Mouse (Mus musculus) mouse embryonic stem cell (cell line): Measurements from ENCODE around the gene Megf8.

Experiments
- in situ Hi-C, 2 experiments: fragments of 300-500 bp; cut with MboI; formaldehyde crosslinking; loops; 1 replicate in 1 of 2; 3 replicates in 1 of 2; pipeline ENCODE4 v1.14.3; 2019 to 2020; ENCODE audit warnings: low sequenced_read_pairs in 2 of 2, low pct_unique_long_range_greater_than_20kb in 1 of 2, mixed read lengths in 1 of 2; ENCODE audit not compliant: unreplicated experiment in 1 of 2

The Megf8 gene

DNA sequence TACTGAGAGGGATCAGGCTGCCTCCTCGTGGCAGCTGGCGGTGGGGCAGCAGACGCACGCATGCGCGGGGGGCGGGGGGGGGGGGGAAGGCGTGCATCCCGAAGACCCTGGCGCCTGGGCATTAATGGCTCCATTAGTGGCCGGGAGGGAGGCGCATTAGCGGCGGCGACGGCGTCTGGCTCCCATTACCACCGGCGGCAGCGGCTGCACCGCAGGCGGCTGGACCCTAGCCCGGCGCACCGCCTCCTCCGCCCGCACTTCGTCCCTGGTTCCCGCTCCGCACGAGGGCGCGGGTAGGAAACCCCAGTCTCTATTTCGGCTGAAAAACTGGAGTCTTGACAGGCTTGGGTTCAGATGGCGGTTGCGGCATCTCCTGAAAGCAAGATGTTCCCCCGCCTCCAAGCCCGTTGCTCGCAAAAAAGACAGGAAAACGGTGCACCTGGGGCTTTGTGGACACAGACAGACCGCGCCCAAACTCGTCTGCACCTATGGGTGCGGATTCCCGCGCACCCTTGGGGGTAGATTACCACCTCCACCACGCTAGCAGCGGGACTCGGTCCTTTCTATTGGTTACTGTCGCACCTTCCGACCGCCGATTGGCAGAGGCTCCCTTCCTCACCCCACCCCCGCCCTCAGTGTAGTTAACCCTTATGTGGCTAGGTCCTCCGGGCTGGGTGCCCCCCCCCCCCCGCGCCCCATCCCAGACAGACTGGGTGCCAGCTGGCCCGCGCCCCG lies 38.5 kb upstream of the Megf8 start:
- in situ Hi-C loops: loop anchor here (5.0 kb wide), 1 partner anchor 36 kb away; no protein-coding TSS in a partner anchor

DNA sequence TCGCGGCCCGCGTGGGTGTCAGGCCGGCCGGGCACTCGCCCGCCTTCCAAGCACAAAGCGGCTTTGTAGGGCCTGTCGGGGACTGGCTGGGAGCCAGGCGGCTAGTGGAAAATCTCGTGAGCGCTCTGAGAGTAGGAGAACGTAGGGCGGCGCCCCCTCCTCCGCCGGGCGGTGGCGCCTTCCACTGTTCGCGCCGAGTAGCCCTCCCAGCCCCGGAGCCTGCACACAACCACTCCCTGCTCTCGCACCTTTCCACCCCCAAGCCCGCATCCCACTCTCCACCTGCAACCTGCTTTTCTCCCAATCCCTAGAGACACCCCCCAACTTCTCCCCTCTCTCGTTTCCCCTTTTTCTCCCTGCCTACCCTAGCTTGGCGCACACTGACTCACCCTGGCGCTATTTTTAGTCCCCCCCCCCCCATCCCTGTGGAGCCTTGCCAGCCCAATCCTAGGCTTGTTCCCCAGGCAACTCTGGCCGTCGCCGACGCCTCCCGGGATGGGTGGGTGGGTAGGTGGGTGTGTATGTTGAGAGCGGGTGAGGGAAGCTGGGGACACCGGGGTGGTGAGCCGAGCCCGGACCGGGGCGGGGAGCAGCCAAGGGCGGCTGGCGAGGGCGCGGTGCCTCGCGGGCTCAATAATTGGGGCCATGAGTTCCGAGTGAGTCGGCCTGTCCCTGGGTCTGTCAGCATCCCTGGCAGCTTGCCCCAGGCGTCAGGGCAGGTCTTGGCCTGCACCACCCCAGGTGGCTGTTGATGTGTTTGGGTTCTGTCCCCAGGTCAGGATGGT lies 37.7 kb upstream of the Megf8 start:
- in situ Hi-C loops: loop anchor here (5.0 kb wide), 1 partner anchor 37 kb away; no protein-coding TSS in a partner anchor

DNA sequence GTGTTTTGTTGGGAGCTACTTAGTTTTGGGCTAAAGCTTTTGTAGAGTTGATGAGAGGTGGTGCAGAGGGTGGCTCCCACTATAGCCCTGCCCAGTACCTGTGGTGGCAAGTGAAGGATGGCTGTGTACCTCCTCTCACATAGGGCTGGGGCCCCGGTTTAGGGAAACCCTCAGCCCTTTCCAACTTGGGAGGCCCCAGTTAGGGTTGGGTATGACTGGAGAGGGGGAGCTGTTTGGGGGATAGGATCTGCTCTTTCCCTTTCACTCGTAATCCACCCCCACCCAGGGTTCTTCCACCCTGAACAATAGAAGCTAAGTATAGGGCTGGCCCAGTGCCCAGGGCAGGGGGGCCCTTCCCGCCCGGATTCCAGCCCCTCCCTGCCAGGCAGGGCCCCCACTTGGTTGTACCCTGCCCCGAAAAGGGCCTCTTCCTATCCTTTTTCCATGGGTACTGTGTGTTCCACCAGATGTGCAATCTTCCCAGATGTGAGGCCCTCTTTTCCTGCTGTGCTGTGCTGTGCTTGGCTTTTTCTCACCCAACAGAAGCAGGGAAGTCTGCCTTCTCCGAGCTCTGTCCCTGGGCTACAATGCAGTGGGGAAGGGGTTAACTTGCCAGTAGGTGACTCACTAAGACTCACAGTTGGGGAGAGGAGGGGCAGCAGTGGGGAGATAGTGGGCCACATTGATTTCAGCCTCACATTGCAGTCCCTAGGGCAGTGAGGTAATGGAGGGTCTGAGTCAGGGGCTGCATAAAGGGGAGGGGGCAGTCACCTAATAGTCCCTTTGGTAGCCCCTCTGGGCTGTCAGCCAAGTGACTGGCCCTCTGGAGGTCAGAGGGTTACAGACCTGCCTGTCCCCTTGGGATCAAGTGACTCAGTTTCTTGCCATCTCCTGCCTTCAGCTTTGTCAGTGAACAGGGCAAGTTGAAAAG lies 36.8 kb upstream of the Megf8 start:
- in situ Hi-C loops: loop anchor here (5.0 kb wide), 1 partner anchor 38 kb away; no protein-coding TSS in a partner anchor

DNA sequence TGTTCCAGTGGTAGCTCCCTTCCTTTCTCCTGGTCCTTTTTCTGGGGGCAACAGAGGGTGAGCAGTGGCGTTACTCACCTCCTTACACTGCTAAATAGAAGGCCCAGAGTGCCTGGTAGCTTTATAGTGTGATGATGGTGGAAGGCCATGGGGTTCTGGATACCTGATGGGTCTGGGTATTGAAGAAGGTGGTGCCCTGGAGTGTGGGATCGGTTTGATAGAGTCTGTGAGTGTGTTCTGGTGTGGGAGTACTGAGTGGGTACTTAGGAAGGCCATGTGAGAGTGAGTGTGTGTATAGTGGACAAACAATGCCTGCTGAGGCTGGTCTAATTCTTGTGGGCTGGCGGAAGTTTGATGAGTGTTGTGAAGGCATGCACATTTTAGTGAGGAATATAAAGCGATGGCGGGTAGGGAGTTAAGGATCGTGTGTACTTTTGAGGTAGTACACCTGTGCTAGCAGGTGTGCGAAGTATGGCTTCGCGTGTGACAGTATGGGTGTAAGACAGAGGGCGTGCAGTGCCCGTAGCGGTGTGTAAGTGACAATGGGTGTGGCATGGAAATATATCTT lies 35.7 kb upstream of the Megf8 start:
- in situ Hi-C loops: no loop called here

DNA sequence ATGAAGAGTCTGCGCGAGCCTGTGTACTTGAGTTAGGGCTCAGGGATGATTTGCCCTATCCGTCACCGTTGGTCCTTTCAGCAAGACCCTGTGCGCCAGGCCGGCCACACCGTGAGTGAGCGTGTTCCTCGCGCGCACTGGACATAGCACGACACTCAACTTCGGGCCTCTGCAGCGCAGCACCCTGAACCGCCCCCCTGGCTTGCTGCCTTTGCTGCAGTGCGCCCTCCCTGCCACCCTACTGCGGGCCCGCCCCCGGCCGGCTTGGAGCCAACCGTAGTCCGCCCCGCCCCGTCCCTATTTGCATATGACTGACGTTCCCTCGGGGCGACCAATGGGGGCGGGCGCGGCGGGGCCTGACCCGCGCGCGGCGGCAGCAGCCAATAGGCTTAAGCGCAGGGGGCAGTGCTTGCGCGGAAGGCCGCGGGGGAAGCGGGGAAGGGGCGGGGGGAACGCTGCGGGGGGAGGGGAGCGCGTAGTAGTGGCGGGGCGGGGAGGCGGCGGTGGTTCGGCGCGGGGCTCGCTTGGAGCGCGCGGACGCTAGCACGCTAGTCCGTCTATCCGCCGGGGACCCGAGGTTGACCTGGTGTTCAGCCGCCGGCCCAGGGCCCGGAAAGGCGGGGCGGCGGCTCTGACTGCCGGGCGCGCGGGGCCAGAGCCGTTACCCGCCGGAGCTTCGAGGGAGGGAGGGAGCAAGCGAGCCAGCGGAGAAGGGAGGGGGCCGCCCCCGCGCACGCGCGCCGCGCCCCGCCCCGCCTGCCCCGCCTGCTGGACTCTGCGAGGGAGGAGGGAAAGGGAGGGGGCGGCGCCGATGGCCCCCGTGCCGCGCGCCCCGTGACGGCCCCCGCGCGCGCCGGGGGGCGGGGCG lies 35.0 kb upstream of the Megf8 start:
- in situ Hi-C loops: no loop called here

DNA sequence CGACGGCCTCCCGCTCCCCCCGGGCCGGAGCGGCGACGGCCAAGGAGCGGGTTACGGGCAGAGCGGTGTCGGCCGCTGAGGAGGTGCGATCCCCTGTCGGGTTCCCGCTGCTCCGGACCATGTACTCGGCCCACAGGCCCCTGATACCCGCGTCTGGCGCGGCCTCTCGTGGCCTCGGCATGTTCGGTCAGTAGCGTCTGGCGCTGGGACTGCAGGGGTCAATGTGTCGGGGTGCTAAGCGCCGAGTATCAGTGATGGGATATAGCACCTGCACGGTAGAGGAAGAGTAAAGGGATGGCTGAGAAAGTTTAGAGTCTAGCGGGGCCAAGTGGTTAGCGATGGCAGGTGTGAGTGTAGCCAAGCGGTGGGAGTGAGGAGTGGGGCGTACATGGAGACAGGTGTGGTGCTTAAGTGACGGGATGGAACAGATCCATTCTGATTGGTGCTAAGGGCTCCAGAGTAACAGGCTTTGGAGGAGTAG lies 34.2 kb upstream of the Megf8 start:
- in situ Hi-C loops: no loop called here

DNA sequence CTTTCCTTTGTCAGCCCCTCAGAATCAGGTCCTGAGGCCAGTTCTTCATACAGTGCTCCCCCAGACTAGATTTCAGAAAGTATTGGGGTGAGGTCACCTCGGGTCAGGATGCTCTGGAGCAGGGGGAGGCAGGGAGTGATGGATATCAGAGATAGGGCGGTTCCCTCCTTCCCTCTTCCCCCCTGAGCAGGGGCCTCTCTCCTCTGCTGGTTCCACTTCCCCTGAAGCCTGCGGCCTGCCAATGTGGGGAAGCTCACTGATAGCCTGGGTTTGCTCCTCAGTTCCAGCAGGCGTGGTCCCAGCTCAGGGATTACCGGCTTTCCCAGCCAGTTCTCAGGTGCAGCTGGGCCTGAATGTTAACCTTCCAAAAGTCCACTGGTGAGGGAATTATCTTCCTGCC lies 33.3 kb upstream of the Megf8 start:
- in situ Hi-C loops: no loop called here

DNA sequence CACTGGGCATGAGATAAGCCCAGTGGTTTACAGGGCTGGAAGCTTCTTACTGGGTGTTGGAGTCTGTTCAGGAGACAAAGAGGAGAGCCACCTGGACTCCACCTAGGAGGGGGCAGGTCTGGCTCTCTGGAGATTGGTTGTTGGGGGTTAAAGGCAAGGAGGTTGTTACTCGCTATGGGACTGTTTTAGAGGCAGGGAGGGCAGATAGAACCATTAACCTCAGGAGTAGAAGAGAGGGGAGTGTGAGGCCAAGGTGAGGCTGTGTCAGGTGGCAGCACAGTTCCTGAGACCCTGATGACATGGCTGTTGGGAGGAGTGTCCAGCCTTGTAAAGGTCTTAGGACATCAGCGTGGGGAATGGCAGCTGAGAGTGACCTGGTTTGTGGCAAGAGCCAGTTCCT lies 32.8 kb upstream of the Megf8 start:
- in situ Hi-C loops: no loop called here

DNA sequence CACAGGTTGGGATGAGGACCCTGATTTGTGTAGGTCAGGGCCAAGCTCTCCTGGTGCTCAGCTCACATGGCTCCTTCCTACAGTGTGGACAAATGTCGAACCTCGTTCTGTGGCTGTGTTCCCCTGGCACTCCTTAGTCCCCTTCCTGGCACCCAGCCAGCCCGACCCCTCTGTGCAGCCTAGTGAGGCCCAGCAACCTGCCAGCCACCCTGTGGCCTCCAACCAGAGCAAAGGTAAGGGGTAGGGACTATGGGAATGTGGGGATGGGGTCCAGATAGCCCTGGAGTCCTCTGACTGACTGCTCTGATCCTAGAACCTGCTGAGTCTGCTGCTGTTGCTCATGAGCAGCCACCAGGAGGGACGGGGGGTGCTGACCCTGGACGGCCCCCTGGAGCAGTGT lies 32.2 kb upstream of the Megf8 start:
- in situ Hi-C loops: no loop called here

DNA sequence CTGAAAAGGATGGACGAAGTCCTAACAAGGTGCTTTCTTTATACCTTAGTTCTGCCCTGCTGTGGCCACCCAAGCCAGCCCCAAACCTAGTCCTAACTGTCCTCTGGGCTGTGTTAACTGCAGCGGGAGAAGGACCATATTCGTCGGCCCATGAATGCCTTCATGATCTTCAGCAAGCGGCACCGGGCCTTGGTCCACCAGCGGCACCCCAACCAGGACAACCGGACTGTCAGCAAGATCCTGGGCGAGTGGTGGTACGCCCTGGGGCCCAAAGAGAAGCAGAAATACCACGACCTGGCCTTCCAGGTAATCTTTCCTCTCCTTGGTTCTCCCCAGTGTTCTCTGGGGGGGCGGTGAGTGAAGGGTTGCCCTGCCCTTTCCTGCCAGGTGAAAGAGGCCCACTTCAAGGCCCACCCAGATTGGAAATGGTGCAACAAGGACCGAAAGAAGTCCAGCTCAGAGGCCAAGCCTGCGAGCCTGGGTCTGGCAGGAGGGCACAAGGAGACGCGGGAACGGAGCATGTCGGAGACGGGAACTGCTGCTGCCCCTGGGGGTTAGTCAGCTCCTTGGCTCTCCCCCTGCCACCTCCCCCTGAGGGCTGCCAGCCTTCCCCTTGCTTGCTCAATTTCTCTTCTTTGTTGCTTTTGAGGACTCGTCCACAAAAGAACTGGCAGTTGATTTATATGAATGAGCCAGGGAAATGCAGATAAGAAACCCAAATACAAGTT lies 31.3 kb upstream of the Megf8 start:
- in situ Hi-C loops: no loop called here

DNA sequence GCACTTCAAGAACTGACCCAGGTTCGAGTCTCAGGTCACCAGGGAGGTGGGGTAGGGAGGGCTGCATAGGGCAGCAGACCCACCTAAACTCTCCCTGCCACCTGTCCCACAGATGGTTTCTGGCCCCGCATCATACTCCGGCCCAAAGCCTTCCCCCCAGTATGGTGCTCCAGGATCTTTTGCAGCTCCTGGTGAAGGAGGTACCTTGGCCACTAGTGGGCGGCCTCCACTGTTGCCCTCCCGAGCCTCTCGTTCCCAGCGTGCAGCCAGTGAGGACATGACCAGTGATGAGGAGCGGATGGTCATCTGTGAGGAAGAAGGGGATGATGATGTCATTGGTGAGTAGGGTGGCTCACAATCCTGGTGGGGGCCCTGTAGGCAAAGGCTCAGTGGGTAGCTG lies 30.0 kb upstream of the Megf8 start:
- in situ Hi-C loops: no loop called here

DNA sequence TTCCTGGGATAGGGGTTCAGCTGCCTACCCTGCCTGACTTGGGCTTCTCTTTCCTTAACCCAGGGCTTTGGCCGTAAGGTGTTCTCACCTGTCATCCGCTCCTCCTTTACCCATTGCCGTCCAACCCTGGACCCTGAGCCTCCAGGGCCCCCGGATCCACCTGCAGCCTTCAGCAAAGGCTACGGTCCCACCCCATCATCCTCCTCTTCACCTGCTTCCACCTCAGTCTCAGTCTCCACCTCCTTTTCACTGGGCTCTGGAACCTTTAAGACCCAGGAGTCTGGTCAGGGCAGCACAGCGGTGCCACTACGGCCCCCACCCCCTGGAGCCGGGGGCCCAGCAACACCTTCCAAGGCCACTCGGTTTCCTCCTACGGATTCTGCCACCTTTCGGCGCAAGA lies 29.0 kb upstream of the Megf8 start:
- in situ Hi-C loops: no loop called here

DNA sequence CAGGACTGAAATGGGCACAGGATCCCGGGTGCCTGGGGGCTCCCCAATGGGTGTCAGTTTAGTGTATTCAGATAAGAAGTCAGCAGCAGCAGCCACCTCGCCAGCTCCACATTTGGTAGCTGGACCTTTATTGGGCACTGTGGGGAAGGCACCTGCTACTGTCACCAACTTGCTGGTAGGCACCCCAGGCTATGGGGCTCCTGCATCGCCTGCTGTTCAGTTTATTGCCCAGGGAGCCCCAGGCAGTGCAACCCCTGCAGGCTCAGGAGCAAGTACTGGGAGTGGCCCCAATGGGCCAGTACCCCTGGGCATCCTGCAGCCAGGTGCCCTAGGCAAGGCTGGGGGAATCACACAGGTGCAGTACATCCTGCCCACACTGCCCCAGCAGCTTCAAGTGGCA lies 28.2 kb upstream of the Megf8 start:
- in situ Hi-C loops: no loop called here

DNA sequence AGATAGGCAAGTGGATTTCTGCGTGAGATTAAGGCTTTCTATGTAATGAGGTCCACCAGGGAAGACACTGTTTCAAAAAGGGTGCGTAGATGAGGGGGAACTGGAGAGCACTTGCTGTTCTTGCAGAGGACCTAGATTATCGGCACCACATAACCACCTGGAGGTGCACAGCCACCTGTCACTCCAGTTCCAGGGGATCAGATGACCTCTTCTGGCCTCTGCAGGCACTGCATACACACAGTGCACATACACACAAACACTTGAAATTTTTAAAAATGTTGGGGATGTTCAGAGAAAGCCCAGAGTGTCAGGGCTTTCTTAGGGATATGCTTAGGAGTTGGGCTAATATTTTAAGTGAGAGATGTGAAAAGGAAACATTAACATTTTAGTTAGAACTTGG lies 27.0 kb upstream of the Megf8 start:
- in situ Hi-C loops: loop anchor here in 1 of 2 experiments (10.0 kb wide), 1 partner anchor 155 kb away; no protein-coding TSS in a partner anchor

DNA sequence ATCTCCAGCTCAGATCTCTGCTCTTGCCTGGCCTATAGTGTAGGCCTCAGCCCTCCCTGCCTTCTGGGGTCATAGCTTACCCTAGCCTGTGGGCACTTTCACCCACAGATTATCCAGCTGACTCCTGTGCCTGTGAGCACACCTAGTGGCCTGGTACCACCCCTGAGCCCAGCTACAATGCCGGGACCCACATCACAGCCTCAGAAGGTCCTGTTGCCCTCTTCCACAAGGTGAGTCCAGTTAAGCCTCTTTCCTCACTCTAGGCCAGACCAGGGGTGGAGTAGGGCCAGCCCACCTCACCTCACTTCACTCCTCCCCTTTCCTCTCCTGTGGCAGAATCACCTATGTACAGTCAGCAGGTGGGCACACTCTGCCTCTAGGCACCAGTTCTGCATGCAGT lies 26.5 kb upstream of the Megf8 start:
- in situ Hi-C loops: loop anchor here in 1 of 2 experiments (10.0 kb wide), 1 partner anchor 156 kb away; no protein-coding TSS in a partner anchor

DNA sequence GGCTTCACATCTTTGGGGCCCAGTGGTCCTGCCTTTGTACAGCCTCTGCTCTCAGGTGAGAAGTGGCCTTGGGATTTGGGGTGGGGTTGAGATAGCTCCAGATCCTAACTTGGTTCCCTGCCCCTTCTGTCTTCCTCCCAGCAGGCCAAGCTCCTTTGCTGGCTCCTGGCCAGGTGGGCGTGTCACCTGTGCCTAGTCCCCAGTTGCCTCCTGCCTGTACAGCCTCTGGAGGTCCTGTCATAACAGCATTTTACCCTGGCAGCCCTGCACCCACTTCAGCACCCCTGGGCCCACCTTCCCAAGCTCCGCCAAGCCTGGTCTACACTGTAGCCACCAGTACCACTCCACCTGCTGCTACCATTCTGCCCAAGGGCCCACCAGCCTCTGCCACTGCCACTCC lies 26.1 kb upstream of the Megf8 start:
- in situ Hi-C loops: loop anchor here in 1 of 2 experiments (10.0 kb wide), 1 partner anchor 156 kb away; no protein-coding TSS in a partner anchor

DNA sequence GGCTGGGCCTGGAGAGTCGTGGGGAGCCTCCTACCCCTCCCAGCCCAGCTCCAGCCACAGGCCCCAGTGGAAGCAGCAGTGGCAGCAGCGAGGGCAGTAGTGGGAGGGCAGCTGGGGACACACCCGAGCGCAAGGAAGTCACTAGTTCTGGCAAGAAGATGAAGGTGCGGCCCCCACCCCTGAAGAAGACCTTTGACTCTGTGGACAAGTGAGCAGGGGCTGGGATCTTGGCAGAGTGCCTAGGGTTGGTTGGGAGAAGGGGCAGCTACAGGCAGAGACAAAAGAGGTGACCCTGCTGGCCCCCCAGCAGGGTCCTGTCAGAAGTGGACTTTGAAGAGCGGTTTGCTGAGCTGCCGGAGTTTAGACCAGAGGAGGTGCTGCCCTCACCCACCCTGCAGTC lies 24.9 kb upstream of the Megf8 start:
- in situ Hi-C loops: loop anchor here in 1 of 2 experiments (10.0 kb wide), 1 partner anchor 157 kb away; no protein-coding TSS in a partner anchor
